Mouse (Mus musculus): Measurements from ENCODE around the gene 4933407L21Rik.

4933407L21Rik gene

DNA sequence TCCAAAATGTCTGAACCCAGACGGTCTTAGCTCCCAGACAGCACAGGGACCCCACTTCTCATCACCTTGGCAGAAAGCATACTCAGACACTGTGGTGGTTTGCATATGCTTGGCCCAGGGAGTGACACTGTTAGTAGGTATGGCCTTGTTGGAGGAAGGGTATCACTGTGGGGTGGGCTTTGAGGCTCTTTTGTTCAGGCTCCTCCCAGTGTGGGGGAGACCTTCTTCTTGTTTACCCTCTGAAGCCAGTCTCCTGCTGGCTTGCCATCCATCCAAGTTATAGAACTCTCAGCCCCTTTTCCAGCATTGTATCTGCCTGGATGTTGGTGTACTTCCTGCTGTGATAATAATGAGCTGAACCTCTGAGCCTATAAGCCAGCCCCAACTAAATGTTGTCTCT is 40.8 kb downstream of the 4933407L21Rik start:
- TF ChIP-seq GATA4 (IDR thresholded peaks at IDR 0.05; ENCODE audit: insufficient replicate concordance, low read length) = no peak

DNA sequence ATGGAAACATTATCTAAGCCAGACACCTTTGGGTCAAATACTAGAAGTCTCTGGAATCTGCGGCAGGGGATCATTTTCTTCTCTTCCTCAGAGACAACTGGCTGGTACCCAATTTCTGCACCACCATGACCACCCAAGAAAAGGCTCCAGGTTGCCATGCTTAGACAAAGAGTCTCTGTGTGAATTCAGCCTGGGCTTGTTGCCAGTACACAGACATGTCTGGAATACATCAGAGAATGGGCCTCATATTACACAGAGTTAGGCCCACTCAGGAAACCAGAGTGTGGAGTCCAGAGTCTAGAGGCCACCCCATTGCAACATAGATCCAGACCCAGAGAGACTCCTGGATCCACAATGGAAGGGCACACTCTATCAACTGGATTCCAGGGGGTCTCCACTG is 41.2 kb downstream of the 4933407L21Rik start:
- no peak for TF ChIP-seq GATA4 (IDR thresholded peaks at IDR 0.05; ENCODE audit: insufficient replicate concordance, low read length)

- no peak for TF ChIP-seq GATA4 (IDR thresholded peaks at IDR 0.05; ENCODE audit: insufficient replicate concordance, low read length)
Measured at GRCm38 (mm10) chr1:85971070-85971469, 42.8 kb downstream of the 4933407L21Rik start.

- TF ChIP-seq GATA4 (IDR thresholded peaks at IDR 0.05; ENCODE audit: insufficient replicate concordance, low read length) = no peak
Measured at GRCm38 (mm10) chr1:85972341-85972740, 44.1 kb downstream of the 4933407L21Rik start.

GRCm38 (mm10) chr1:85973468-85973877 is 45.2 kb downstream of the 4933407L21Rik start:
- TF ChIP-seq GATA4 (IDR thresholded peaks at IDR 0.05; ENCODE audit: insufficient replicate concordance, low read length) = no peak

DNA sequence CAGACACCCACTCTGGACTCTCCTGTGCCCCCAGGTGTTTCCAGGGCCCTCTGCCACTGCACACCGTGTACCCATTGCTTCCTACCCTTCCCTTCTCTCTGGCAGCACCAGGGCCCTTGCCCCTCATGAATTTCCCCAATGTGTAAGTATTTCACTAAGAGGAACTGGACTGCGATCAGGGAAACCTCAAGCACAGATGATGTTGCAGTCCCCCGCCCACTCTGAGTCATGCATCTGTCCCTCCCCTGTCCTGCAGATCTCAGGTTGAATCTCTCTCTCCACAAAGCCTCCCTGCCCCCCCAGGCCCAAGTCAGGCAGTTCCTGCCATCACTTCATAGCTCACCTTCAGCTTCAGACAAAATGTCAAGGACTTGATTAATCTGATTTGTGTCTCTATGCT is 49.4 kb downstream of the 4933407L21Rik start:
- no peak for TF ChIP-seq GATA4 (IDR thresholded peaks at IDR 0.05; ENCODE audit: insufficient replicate concordance, low read length)

GRCm38 (mm10) chr1:85981738-85982357 is 53.6 kb downstream of the 4933407L21Rik start:
- TF ChIP-seq GATA4 (IDR thresholded peaks at IDR 0.05; ENCODE audit: insufficient replicate concordance, low read length) = no peak

DNA sequence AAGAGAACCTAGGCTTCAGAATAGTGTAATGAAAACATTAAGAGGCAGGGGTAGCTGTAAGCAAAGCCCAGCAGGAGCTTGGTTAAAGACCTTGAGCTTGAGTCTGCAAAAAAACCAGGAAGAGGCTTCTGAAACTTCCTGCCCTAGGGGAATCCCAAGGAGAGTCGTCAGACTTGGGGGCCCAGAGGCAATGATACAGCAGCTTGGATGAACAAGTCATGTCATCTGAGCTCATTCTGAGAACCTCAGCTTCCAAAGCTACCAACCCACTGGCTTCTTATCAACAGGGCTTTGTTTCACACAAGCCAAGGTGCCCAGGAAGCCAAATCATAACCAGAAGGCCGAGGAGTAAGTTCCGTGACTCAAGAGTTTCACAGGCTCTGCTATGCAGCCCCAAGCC is 57.5 kb downstream of the 4933407L21Rik start:
- TF ChIP-seq GATA4 (IDR thresholded peaks at IDR 0.05; ENCODE audit: insufficient replicate concordance, low read length) = no peak

GRCm38 (mm10) chr1:85988351-85988750 is 60.1 kb downstream of the 4933407L21Rik start:
- TF ChIP-seq GATA4 (IDR thresholded peaks at IDR 0.05; ENCODE audit: insufficient replicate concordance, low read length) = no peak

All from liver, adult (tissue).